Mouse (Mus musculus) cerebellum, adult 2 months (tissue): ENCODE measurements around the gene Afdn.

Experiments used
- CTCF ChIP-seq: fragments of 200-500 bp; IDR thresholded peaks from 2 replicates; pipeline ENCODE4 v1.5.1; 2011; ENCODE audit warnings: low read depth, mild to moderate bottlenecking, control low read depth, low read length, moderate library complexity, borderline replicate concordance; ENCODE audit not compliant: insufficient read depth
- POLR2A ChIP-seq: fragments of 200-500 bp; IDR thresholded peaks from 2 replicates; pipeline ENCODE4 v1.6.1; 2011; ENCODE audit warnings: low read length, control low read depth, borderline replicate concordance; ENCODE audit not compliant: insufficient read depth

DNA sequence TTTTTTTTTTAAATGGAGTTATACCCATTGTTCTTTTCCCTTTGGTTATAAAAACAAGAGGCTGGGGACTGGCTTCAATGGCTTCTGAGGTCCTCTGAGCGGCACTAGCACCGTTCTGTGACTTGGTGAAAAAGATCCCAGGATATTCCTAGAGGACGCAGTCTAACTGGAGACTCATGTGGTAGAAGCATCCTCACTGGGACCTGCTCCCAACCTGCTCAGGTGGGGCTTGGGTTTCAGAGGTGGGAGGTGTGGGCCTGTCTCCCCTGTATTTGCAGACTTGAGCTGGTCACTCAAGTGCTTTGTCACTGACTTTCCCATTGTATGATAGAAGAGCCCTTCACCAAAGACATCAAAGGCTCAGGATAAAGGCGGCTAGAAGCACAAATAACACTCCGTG lies 20.4 kb upstream of the Afdn start:
- TF ChIP-seq CTCF: no peak
- no peak for TF ChIP-seq POLR2A
